Mouse (Mus musculus) c-Kit-positive CD71-negative TER-119-negative erythroid progenitor cells, embryonic 14.5 days (primary cell): ENCODE data around the gene Kcnrg.

Source experiments
- DNase-seq: peaks from one replicate; pipeline ENCODE4 v3.0.0-alpha.2; 2013; ENCODE audit warnings: low read depth

Gene Kcnrg

GRCm38 (mm10) chr14:61645547-61645946, 38.3 kb downstream of the Kcnrg start:
- DNase-seq, result no peak

- DNase-seq, result no peak
Measured at GRCm38 (mm10) chr14:61647182-61647880, 40.1 kb downstream of the Kcnrg start.

DNA sequence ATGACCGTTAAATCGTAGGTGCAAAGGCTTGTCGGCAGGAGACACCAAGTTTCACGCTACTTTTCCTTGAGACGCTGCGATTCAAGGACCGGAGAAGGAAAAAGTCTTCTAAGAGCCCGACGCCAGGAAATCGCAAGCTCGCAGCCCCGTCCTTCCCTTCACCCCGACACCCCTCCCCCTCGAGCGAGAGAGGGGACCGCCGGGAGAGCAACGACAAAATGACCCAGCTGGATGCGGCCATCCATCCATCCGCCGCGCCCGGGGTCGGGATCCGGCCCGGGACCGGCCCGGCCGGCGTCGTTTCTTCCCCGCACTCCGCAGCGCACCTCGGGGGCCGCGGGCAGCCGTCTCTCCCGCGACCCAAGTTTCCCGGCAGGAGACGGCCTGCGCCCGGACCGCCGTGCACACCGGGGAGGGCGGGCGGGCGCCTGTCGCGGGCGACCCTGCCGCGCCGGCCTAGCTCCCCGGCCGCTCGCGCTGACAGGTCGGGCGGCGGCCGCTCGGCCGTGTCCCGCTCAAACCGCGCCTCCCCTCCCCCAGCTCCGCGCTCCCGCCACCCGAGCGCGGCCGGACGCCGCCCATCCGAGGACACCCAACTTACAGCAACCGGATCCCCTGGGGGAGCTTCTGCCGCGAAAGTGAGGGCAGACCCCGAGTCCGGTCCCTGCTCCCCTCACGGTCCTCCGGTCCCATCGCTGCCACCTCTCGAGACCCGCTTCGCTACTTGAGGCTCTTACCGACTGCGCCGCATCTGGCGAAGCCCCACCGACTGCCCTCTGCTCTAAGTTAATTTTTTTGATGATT, 40.8 kb downstream of the Kcnrg start:
- no peak for DNase-seq

DNA sequence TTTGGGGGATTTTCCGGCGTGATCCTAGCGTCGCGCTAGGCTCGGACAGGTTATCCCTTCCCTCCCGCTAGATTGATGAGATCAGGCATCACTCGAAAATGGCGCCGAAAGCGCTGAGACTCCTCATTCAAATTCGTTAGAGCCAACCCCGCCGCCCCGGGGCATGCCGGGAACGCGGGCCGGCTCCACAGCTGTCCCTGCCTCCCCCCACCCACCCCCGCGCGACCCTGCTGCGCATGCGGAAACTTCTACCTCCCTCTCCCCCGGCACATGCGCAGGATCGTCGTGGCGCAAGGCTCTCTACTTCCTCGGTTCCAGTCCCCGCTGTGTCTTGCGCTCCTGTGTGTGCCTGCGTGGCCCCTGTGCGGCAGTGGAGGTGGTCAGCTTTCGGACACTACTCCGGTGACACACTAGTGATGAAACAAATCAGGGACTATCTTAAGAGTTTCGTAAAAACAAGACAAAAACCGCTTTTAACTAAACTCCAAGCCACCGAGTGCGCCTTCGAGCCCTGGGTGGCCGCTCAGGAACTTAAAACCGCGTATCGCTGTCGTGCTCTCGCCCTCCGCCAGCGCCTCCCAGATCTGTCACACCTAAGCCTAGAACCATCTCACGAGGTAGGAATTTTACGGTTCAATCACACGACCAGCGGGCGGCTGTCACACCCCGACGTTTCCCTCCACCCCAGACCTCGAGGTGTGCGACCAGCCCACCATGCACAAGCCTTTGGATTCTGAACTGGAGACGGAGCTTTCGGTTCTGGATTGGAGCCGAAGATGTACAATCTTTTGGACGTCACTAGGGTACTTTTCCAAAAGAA, 41.6 kb downstream of the Kcnrg start:
- peak; percentile 96 for DNase-seq

DNA sequence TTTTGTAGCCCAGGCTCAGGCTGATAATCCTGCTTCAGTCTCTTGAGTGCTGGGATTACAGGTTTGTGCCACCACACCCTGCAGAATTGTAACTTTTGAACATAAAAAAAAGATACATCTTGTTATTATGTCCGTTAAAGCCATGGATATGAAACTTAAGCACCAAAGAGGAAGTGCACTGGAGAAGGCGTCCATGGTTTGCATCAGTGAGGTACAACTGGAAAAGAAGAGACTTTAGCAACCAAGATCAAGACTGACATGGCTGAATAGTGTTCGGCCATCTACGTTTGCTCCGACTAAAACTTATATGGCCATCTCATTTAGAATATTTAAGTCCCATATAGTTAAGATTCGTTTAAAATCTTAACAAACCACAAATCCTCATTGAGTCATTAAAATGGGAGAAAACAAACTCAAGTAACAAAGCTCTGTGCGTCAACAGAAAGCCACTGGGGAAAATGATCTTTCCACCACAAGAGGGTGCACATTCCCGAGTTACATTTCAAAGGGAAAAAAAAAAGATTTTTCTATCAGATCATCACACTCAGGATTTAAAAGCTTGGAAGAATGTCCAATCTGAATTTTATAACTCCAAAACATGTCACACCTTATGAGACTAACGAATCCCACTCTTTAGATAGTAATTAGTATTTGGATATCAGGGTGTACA, 43.2 kb downstream of the Kcnrg start:
- DNase-seq, result no peak

GRCm38 (mm10) chr14:61656469-61656868, 49.2 kb downstream of the Kcnrg start:
- DNase-seq, result no peak

- no peak for DNase-seq
Measured at GRCm38 (mm10) chr14:61661496-61661895, 54.2 kb downstream of the Kcnrg start.

DNA sequence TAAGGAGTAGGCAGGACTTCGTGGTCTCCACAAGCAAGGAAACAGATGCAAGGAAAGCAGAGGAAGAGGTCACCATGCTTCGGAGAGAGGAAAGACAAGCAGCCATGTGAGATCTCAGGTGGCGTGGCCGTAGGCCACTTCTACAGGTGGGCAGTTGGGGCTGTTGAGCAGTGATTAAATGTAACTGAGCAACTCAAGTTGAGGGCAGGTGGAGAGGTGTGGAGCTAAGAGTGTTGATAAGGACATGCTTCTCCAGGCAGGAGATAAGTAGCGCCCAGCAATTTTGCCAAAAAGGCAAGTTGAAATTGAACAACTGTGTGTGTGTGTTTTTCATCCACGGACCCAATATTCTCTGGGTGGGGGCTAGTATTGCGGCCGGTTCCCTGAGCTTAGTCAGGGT, 55.0 kb downstream of the Kcnrg start:
- DNase-seq, result no peak
